Mouse (Mus musculus) testis, postnatal 10 days (tissue): ENCODE measurements around the gene Rab40c.

Experiments used
- DNase-seq: peaks from one replicate; pipeline ENCODE4 v3.0.0; 2021; ENCODE audit warnings: low spot score

The Rab40c gene

GRCm38 (mm10) chr17:25843636-25844395 is 75.7 kb downstream of the Rab40c start:
- DNase-seq: no peak

- DNase-seq: no peak
Observed at GRCm38 (mm10) chr17:25843122-25843521, 76.4 kb downstream of the Rab40c start.

GRCm38 (mm10) chr17:25842509-25842908 is 77.0 kb downstream of the Rab40c start:
- DNase-seq: no peak

- DNase-seq: no peak
Observed at GRCm38 (mm10) chr17:25841117-25841880, 78.2 kb downstream of the Rab40c start, which contains the start of gene Gm20683. TSS of gene Gm20683 (minus strand) at chr17:25841763.

GRCm38 (mm10) chr17:25840519-25840918 is 79.0 kb downstream of the Rab40c start:
- no peak for DNase-seq

GRCm38 (mm10) chr17:25839455-25840235 is 79.9 kb downstream of the Rab40c start:
- DNase-seq: no peak

GRCm38 (mm10) chr17:25838904-25839303 is 80.6 kb downstream of the Rab40c start:
- DNase-seq: no peak

- no peak for DNase-seq
Observed at GRCm38 (mm10) chr17:25837533-25837932, 82.0 kb downstream of the Rab40c start.

GRCm38 (mm10) chr17:25837076-25837410 is 82.5 kb downstream of the Rab40c start, which contains the start of gene Rhbdl1:
TSS of gene Rhbdl1 (minus strand) at chr17:25837295.
- DNase-seq: peak; percentile 84

- DNase-seq: peak; percentile 83
Observed at GRCm38 (mm10) chr17:25836397-25837075, 83.0 kb downstream of the Rab40c start.

GRCm38 (mm10) chr17:25835816-25836215 is 83.7 kb downstream of the Rab40c start:
- no peak for DNase-seq

GRCm38 (mm10) chr17:25835301-25835700 is 84.2 kb downstream of the Rab40c start:
- DNase-seq: no peak

- DNase-seq: no peak
Observed at GRCm38 (mm10) chr17:25834595-25835222, 84.8 kb downstream of the Rab40c start.

- no peak for DNase-seq
Observed at GRCm38 (mm10) chr17:25833961-25834594, 85.4 kb downstream of the Rab40c start.

GRCm38 (mm10) chr17:25833291-25833663 is 86.2 kb downstream of the Rab40c start, which contains the start of gene Stub1:
TSS of gene Stub1 (minus strand) at chr17:25833404.
- peak; percentile 93 for DNase-seq

GRCm38 (mm10) chr17:25832436-25833290 is 86.9 kb downstream of the Rab40c start:
- peak; percentile 100 for DNase-seq
